Mouse (Mus musculus) hindbrain, embryonic 13.5 days (tissue): Measurements from ENCODE around the gene Sept3. TPM values are rescaled to one million over a fixed set of nuclear protein-coding genes. Genes with fewer than 3 reads are reported as not detected.
"Not testable (repeated sequence)": the region's sequence is repeated elsewhere in the genome, so short reads cannot be mapped to it uniquely, and the experiment has no call there.

Experiments
- ATAC-seq: fragments of 200-750 bp; cut with Nextera tagmentation; 2 replicates; pipeline ENCODE4 v1.8.0; 2017; ENCODE audit warnings: moderate TSS enrichment; ENCODE audit not compliant: low FRiP score
- H3K27ac ChIP-seq: fragments of 300-500 bp; sonication (generic); 2 replicates; pipeline ENCODE4 v1.5.1; 2015; ENCODE audit warnings: inconsistent platforms, mild to moderate bottlenecking, moderate library complexity
- H3K27me3 ChIP-seq: fragments of 300-500 bp; sonication (generic); 2 replicates; pipeline ENCODE4 v1.6.1; 2015; ENCODE audit warnings: mild to moderate bottlenecking, inconsistent platforms
- H3K36me3 ChIP-seq: fragments of 300-500 bp; sonication (generic); 2 replicates; pipeline ENCODE4 v1.6.1; 2015; ENCODE audit warnings: mild to moderate bottlenecking, inconsistent platforms
- H3K4me1 ChIP-seq: fragments of 300-500 bp; sonication (generic); replicated peaks from 2 replicates; pipeline ENCODE4 v1.6.1; 2015; ENCODE audit warnings: inconsistent platforms
- H3K4me2 ChIP-seq: fragments of 300-500 bp; sonication (generic); 2 replicates; pipeline ENCODE4 v1.6.1; 2015; ENCODE audit warnings: inconsistent platforms, mild to moderate bottlenecking, moderate library complexity
- H3K4me3 ChIP-seq: fragments of 300-500 bp; sonication (generic); 2 replicates; pipeline ENCODE4 v1.5.1; 2015; ENCODE audit warnings: mild to moderate bottlenecking, inconsistent platforms
- H3K9ac ChIP-seq: fragments of 300-500 bp; sonication (generic); 2 replicates; pipeline ENCODE4 v1.6.1; 2015; ENCODE audit warnings: mild to moderate bottlenecking, inconsistent platforms
- H3K9me3 ChIP-seq: fragments of 300-500 bp; sonication (generic); 2 replicates; pipeline ENCODE4 v1.6.1; 2016; ENCODE audit warnings: inconsistent platforms
- WGBS: fragments of 180-500 bp; shearing (Covaris S2); methylation state at CpG from one replicate; pipeline ENCODE4 v1.1.7; 2015; 5-methylcytosine and 5-hydroxymethylcytosine counted together
- polyA plus RNA-seq: library from polyadenylated mRNA; unstranded; fragments of >200 nt; fragmentation: Nextera tagmentation; extraction: Ambion mirVana; gene quantifications from 2 replicates; pipeline ENCODE4 v1.2.1, GENCODE M21; 2015

Sept3 gene
- polyA plus RNA-seq, 1 experiment from 2014 or later: 346 TPM

DNA sequence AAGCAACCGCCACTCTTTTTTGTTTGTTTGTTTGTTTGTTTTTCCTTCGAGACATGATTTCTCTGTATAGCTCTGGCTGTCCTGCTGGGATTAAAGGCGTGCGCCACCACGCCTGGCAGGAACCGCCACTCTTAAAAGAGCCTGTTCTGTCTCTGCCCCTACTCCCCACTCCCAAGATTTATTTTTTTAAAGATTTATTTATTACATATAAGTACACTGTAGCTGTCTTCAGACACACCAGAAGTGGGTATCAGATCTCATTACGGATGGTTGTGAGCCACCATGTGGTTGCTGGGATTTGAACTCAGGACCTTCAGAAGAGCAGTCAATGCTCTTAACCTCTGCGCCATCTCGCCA lies 29.9 kb upstream of the Sept3 start:
- 0 out of 2 replicates have a peak, but pooled peaks have one; percentile 25 for ATAC-seq
- Histone ChIP-seq H3K27ac (peak overlapping the region; percentile 76; the same call in 1 of the 2 replicates), H3K4me3 (peak overlapping the region; percentile 74), H3K4me2 (peak overlapping the region; percentile 92), H3K4me1 (peaks cover 13% of the 10 kb centered on the region), H3K9ac (peak overlapping the region; percentile 63; the same call in 1 of the 2 replicates)
- not testable (repeated sequence) for H3K9me3 ChIP-seq, H3K36me3 ChIP-seq, H3K27me3 ChIP-seq
- 23% methylated on average over 9 of the region's 9 CpGs for WGBS

DNA sequence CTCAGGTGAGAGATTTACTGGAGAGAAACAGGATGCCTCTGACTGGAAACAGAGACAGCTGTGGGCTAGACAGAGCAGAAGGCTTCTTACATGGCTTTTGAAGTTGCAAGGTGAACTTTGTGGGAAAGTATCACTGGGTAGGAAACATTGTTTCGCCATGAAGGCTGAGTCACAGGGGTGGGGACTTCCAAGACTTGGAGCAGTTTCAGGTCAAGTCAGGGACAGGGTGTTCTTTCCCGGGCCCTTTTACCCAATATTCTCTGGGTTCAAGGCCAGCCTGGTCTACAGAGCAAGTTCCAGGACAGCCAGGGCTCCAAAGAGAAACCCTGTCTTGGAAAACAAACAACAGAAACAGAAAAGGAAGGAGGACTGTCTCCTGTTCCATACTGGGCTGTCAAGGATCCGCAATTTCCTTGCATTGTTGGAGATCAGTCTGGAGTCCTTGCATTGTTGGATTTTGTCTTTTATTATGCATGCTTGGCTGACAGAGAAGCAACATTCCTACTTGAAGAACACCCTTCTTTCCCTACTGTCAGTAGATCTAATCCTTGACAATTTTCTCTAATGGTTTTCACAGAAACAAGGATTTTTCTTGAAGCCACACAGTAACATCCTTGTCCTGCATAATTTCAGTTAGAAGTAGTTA lies 27.4 kb upstream of the Sept3 start:
- Histone ChIP-seq H3K4me2 (no peak overlapping the region), H3K9ac (no peak overlapping the region), H3K27me3 (no peaks in the 10 kb centered on the region), H3K4me1 (peaks cover 13% of the 10 kb centered on the region), H3K4me3 (no peak overlapping the region), H3K27ac (no peak overlapping the region), H3K36me3 (no peaks in the 10 kb centered on the region), H3K9me3 (no peaks in the 10 kb centered on the region)
- ATAC-seq: no peak
- WGBS: 84% methylated on average over 3 of the region's 3 CpGs

DNA sequence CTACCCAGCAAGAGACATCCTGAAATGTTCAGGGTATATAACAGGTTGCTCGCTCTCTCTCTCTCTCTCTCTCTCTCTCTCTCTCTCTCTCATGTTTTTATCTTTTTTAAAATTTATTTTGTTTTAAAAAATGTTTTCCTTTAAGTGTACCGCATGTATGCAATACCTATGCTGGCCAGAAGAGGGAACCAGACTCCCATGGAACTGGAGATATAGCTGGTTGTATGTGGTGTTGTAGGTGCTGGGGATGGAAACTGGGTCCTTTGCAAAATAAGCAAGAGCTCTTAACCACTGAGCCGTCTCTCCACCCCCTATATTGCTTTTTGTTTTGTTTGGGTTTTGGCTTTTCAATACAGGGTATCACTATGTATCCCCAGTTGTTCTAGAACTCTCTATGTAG lies 23.1 kb upstream of the Sept3 start:
- Histone ChIP-seq H3K4me2 (no peak overlapping the region), H3K27me3 (no peaks in the 10 kb centered on the region), H3K9ac (no peak overlapping the region), H3K36me3 (no peaks in the 10 kb centered on the region), H3K9me3 (no peaks in the 10 kb centered on the region), H3K4me1 (peaks cover 20% of the 10 kb centered on the region), H3K4me3 (no peak overlapping the region), H3K27ac (no peak overlapping the region)
- no peak for ATAC-seq
- WGBS: 99% methylated on average over 3 of the region's 3 CpGs

DNA sequence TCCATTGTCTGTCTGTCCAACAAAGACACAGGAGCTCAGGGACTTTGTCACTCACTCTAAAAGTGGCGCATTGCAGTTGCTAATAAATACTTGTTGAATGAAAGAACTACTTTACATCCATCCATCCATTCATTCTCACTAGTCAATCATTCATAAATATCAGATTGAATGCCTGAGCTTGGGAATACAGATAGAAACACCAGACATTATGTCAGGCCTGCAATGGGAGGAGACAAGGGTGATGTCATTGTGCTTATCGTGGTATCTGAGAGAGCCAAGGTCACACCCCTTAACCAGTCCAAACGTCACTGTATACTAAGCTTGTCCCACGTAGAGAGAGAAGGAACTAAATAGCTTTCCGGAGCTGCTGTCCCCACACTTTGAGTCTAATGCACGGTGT lies 22.6 kb upstream of the Sept3 start, which contains the start of gene 1500009C09Rik:
Gene 1500009C09Rik, plus strand, starts transcription at position 301 of the 400 bp plus-strand sequence.
- Histone ChIP-seq H3K9ac (no peak within 1 kb of the TSS), H3K4me2 (no peak within 1 kb of the TSS), H3K9me3 (no peaks in the 10 kb centered on the region), H3K27ac (no peak within 1 kb of the TSS), H3K36me3 (no peaks in the 10 kb centered on the region), H3K4me3 (no peak within 1 kb of the TSS), H3K27me3 (no peaks in the 10 kb centered on the region), H3K4me1 (peaks cover 25% of the 10 kb centered on the region)
- no peak for ATAC-seq
- 91% methylated on average over 6 of the region's 6 CpGs for WGBS

DNA sequence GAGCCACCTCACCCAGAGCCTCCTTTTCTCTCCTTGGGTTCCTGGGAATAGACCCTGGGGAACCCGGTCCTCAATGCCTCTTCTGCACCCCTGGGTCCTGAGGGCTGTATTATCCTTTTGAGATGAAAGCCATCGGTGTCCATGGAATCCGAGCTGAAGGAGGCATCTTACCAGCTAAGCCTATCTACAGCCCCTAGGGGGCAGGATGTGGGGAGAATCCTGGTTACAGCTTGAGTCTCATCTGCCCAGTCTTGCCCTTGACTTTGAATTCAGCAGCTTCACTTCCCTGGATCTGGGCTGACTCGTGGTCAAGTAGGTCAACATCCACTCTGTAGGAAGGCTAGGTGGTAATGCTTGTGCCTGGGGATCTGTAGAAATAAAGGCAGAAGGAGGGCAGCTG lies 19.4 kb upstream of the Sept3 start:
- WGBS: 46% methylated on average over 4 of the region's 4 CpGs
- Histone ChIP-seq H3K36me3 (no peaks in the 10 kb centered on the region), H3K4me3 (no peak overlapping the region), H3K4me2 (peak overlapping the region; percentile 55), H3K27ac (peak overlapping the region; percentile 87), H3K27me3 (peaks cover 3% of the 10 kb centered on the region; the same call in 1 of the 2 replicates), H3K4me1 (peaks cover 34% of the 10 kb centered on the region), H3K9me3 (no peaks in the 10 kb centered on the region), H3K9ac (no peak overlapping the region)
- no peak; the same call in 1 of the 2 replicates for ATAC-seq

DNA sequence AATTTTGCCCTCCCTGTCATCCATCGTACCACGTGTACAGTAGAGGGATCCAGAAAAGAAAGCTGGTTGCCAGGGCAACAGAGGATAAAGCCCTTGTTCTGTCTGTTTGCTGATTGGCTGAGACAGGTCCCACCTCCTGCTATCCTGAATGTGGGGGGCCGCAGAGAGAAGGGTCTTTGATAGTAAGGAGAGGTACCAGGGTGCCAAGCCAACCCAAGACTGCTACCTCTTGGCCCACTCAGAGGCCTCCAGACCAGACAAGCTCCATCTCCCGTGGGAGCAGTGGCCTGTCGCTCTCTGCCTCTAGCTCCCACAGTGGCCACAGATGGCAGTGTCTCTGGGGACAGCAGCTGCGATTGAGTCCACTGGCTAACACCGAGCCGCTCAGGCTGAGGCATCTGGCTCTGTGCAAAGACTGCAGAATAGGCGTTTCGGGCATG lies 18.7 kb upstream of the Sept3 start:
- H3K4me3 ChIP-seq: peak overlapping the region; percentile 47
- H3K27ac ChIP-seq: peak overlapping the region; percentile 87
- H3K4me2 ChIP-seq: peak overlapping the region; percentile 55
- peaks cover 34% of the 10 kb centered on the region for H3K4me1 ChIP-seq
- H3K36me3 ChIP-seq: no peaks in the 10 kb centered on the region
- H3K9ac ChIP-seq: peak overlapping the region; percentile 70
- no peaks in the 10 kb centered on the region for H3K9me3 ChIP-seq
- H3K27me3 ChIP-seq: peaks cover 3% of the 10 kb centered on the region; the same call in 1 of the 2 replicates
- 10% methylated on average over 10 of the region's 10 CpGs for WGBS
- peak; percentile 93 for ATAC-seq

DNA sequence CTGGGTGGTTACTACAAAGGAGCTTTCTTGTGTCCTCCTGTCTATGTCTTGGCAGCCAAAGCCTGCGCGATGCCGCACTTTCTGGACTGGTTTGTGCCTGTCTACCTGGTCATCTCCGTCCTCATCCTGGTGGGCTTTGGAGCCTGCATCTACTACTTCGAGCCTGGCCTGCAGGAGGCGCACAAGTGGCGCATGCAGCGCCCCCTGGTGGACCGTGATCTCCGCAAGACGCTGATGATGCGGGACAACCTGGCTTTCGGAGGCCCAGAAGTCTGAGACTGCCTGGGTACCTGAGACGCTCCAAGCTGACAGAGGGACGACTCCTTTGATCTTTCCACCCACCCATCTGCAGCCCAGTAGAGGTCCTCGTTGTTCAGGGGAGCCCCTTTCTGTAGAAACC lies 15.2 kb upstream of the Sept3 start:
- Histone ChIP-seq H3K4me3 (no peak overlapping the region), H3K4me2 (no peak overlapping the region), H3K27ac (no peak overlapping the region), H3K9ac (no peak overlapping the region), H3K27me3 (peaks cover 3% of the 10 kb centered on the region; the same call in 1 of the 2 replicates), H3K4me1 (peaks cover 35% of the 10 kb centered on the region), H3K36me3 (no peaks in the 10 kb centered on the region), H3K9me3 (no peaks in the 10 kb centered on the region)
- no peak for ATAC-seq
- WGBS: 12% methylated on average over 16 of the region's 16 CpGs

DNA sequence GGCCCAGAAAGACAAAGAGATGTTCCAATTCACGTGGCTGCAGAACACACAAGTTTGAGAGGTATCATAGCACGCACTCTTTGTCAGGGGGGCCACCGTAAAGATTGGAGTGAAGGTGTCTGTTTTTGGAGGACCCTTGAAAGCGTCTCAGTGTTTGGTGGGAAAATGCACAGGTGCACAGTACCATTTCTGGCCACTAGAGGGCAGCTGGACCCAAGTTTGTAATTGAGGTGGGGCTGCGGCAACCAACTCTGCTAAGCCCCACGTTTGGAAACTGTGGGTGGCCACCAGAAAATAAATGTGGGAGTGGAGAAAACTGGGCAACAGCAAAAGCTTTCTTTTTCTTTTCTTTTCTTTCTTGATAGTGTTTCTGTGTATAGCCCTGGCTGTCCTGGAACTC lies 8.3 kb upstream of the Sept3 start:
- H3K4me3 ChIP-seq: no peak overlapping the region
- H3K9me3 ChIP-seq: no peaks in the 10 kb centered on the region
- H3K4me2 ChIP-seq: no peak overlapping the region
- H3K4me1 ChIP-seq: peaks cover 40% of the 10 kb centered on the region
- no peaks in the 10 kb centered on the region for H3K27me3 ChIP-seq
- no peak overlapping the region for H3K27ac ChIP-seq
- H3K9ac ChIP-seq: no peak overlapping the region
- H3K36me3 ChIP-seq: no peaks in the 10 kb centered on the region
- ATAC-seq: no peak
- 12% methylated on average over 6 of the region's 6 CpGs for WGBS

DNA sequence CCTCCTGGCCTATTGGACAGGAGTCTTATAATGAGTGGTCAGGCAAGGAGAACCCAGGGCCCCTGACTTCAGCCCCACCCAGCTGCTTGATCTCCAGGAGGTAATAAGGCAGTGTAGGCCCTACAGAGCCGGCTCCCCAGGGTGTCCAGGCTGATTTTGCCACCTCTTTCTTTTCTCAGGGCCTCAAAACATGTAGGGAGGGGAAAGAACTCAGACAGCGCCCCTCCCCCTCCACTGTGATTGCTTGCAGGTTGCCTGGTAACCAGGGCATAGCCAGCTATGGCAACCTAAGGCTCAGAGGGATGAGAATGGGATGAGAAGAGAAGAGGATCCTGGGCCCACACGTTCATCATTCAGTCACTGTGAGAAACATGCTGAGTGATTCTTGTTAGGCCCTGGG lies 6.5 kb upstream of the Sept3 start:
- Histone ChIP-seq H3K36me3 (no peaks in the 10 kb centered on the region), H3K4me2 (peak overlapping the region; percentile 11; the same call in 1 of the 2 replicates), H3K4me3 (no peak overlapping the region), H3K27ac (peak overlapping the region; percentile 72), H3K27me3 (peaks cover 14% of the 10 kb centered on the region), H3K9ac (0 out of 2 replicates have a peak overlapping the region, but pooled peaks have one; percentile 4), H3K4me1 (peaks cover 46% of the 10 kb centered on the region), H3K9me3 (no peaks in the 10 kb centered on the region)
- ATAC-seq: peak; percentile 60; the same call in 1 of the 2 replicates
- 8% methylated on average over 3 of the region's 3 CpGs for WGBS

DNA sequence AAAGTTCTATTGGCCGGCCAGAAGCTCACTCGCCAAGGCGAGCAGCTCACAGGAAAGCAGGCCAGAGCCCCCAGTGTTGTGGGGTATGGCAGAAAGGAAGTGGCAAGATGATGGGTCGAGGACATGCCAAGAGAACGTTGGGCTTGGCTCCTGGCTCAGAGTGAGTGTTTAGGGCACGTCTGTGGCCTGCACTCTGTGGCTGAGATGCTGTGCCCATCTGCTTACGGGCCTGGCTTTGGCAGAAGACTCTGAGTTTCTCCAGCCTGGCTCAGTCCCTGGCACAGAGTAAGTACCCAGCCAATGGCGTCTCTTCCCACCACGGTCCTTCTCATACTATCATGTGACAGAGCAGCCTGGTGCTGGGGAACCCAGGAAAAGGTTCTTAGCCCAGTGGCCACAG lies 5.9 kb upstream of the Sept3 start:
- Histone ChIP-seq H3K36me3 (no peaks in the 10 kb centered on the region), H3K9ac (0 out of 2 replicates have a peak overlapping the region, but pooled peaks have one; percentile 36), H3K27me3 (peaks cover 20% of the 10 kb centered on the region), H3K4me2 (no peak overlapping the region), H3K9me3 (no peaks in the 10 kb centered on the region), H3K27ac (peak overlapping the region; percentile 72), H3K4me3 (no peak overlapping the region), H3K4me1 (peaks cover 48% of the 10 kb centered on the region)
- 84% methylated on average over 9 of the region's 9 CpGs for WGBS
- no peak for ATAC-seq

DNA sequence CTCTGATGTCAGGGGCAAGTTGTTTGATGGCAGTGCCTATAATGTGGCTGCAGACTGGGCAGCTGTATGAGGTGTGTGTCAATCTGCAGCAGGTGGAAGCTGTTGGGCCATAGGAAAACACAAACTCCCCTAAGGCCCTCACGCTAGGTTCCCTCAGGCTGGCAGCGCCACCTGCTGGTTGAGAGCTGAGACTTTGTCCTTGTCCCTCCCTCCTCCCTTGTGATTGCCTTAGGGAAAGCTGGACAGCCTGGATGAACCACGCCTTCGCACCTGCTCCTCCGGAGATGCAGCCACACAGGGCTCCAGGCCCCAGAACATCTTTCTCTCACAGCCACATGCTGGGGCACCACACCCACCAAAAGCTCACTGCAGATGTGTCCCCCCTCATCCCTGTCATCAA lies 3.5 kb upstream of the Sept3 start:
- ATAC-seq: no peak
- Histone ChIP-seq H3K9ac (no peak overlapping the region), H3K4me3 (no peak overlapping the region), H3K4me2 (no peak overlapping the region), H3K4me1 (peaks cover 53% of the 10 kb centered on the region), H3K36me3 (no peaks in the 10 kb centered on the region), H3K9me3 (no peaks in the 10 kb centered on the region), H3K27me3 (peaks cover 26% of the 10 kb centered on the region), H3K27ac (peak overlapping the region; percentile 62; the same call in 1 of the 2 replicates)
- 3% methylated on average over 5 of the region's 5 CpGs for WGBS

DNA sequence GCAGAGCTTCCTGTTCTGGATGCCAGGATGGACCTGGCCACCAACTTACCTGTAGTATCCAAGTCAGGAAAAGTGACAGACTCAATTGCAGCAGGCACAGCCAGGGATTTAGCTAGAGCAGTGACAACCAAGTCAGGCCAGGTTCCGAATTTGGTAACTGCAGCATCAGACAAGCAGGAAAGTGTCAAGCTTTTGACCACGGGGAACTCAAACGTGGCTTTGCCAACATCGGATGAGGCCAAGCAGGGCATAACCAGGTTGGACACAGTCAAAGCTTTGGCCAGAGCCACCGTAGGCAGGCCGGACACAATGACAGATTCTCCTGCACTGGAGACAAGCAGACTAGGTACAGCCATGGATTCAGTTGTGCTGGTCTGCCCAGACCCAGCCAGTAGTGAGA lies 2.4 kb upstream of the Sept3 start:
- Histone ChIP-seq H3K4me3 (no peak overlapping the region), H3K4me1 (peaks cover 64% of the 10 kb centered on the region), H3K9ac (no peak overlapping the region), H3K27me3 (peaks cover 26% of the 10 kb centered on the region), H3K4me2 (no peak overlapping the region), H3K36me3 (peaks cover under 1% of the 10 kb centered on the region; the same call in 1 of the 2 replicates), H3K9me3 (no peaks in the 10 kb centered on the region), H3K27ac (no peak overlapping the region)
- ATAC-seq: no peak
- 88% methylated on average over 6 of the region's 6 CpGs for WGBS
